Mouse (Mus musculus): ENCODE data around the gene Upf3a. TPM values are rescaled to one million over a fixed set of nuclear protein-coding genes. Genes with fewer than 3 reads are reported as not detected.
"Not testable (repeated sequence)": the region's sequence is repeated elsewhere in the genome, so short reads cannot be mapped to it uniquely, and the experiment has no call there.

Upf3a gene
- polyA plus RNA-seq, 1 experiment = 23.1 TPM

DNA sequence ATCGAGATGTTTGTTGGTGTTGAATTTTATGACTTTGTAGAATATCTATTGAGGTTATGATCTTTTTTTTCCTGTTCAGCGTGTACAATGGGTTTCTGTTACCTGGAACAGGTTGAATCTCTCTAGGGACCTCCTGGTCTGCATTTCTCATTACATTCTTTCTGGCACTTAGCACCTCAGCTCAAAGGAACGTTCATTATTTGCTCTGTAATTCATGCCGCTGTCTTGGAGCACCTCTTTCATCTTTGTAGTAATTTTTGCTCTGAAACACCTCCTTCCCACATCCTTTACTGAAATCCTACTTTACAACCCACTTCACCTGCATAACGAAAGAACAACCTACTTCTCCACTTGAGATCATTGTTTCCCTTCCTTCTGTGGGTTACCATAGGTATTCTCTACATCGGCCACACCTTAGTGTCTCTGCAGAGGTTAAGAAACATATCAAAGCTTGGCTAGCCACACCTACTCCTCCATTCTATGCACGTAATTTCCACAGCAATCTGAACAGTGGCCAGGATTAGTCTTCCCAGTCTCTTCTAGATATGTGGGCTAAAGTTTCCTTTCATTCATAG is 43.3 kb downstream of the Upf3a start:
- Histone ChIP-seq H3K9ac (ENCODE audit: low read depth, poor library complexity, severe bottlenecking) (no peak overlapping the region), H3K36me3 (ENCODE audit: control insufficient read depth, insufficient read depth, low read length, poor library complexity, severe bottlenecking) (no peaks in the 10 kb centered on the region), H3K27me3 (ENCODE audit: control insufficient read depth, insufficient read depth, low read length, poor library complexity, severe bottlenecking) (no peaks in the 10 kb centered on the region), H3K9me3 (replicated peaks; ENCODE audit: control insufficient read depth, insufficient read depth, low read length, poor library complexity, severe bottlenecking) (no peaks in the 10 kb centered on the region), H3K27ac (ENCODE audit: insufficient read depth, low read length) (no peak overlapping the region), H3K4me1 (ENCODE audit: control insufficient read depth, insufficient read depth, low read length) (no peaks in the 10 kb centered on the region), H3K4me3 (ENCODE audit: low read depth, low read length) (no peak overlapping the region)
- no peak for TF ChIP-seq POLR2A (IDR thresholded peaks at IDR 0.05; ENCODE audit: insufficient read depth, low read length)
- no peak for TF ChIP-seq EP300 (IDR thresholded peaks at IDR 0.05; ENCODE audit: insufficient read depth, low read depth, low read length)
- TF ChIP-seq CTCF (IDR thresholded peaks at IDR 0.05; ENCODE audit: low read depth, low read length) = no peak

- H3K9me3 ChIP-seq (replicated peaks; ENCODE audit: control insufficient read depth, insufficient read depth, low read length, poor library complexity, severe bottlenecking); H3K4me1 ChIP-seq (ENCODE audit: control insufficient read depth, insufficient read depth, low read length); H3K4me3 ChIP-seq (ENCODE audit: low read depth, low read length); H3K9ac ChIP-seq (ENCODE audit: low read depth, poor library complexity, severe bottlenecking); H3K27ac ChIP-seq (ENCODE audit: insufficient read depth, low read length); H3K27me3 ChIP-seq (ENCODE audit: control insufficient read depth, insufficient read depth, low read length, poor library complexity, severe bottlenecking); H3K36me3 ChIP-seq (ENCODE audit: control insufficient read depth, insufficient read depth, low read length, poor library complexity, severe bottlenecking): not testable (repeated sequence)
These were observed 52.9 kb downstream of the Upf3a start, which contains the start of gene AF366264 for GRCm38 (mm10) chr8:13838289-13838688. TSS of gene AF366264 (minus strand) at chr8:13838389.

- not testable (repeated sequence) for H3K36me3 ChIP-seq (ENCODE audit: control insufficient read depth, insufficient read depth, low read length, poor library complexity, severe bottlenecking); H3K27me3 ChIP-seq (ENCODE audit: control insufficient read depth, insufficient read depth, low read length, poor library complexity, severe bottlenecking); H3K27ac ChIP-seq (ENCODE audit: insufficient read depth, low read length); H3K4me1 ChIP-seq (ENCODE audit: control insufficient read depth, insufficient read depth, low read length); H3K9ac ChIP-seq (ENCODE audit: low read depth, poor library complexity, severe bottlenecking); H3K4me3 ChIP-seq (ENCODE audit: low read depth, low read length)
- H3K9me3 ChIP-seq (replicated peaks; ENCODE audit: control insufficient read depth, insufficient read depth, low read length, poor library complexity, severe bottlenecking) = peaks cover 17% of the 10 kb centered on the region
These were observed 57.9 kb downstream of the Upf3a start for GRCm38 (mm10) chr8:13843286-13843685.

Other genes with a start within 250 kb of the Upf3a start
- gene 1700029H14Rik, start 223.2 kb upstream of the Upf3a start, polyA plus RNA-seq (2011; ENCODE audit: insufficient read depth, insufficient read length, low read depth, missing spikeins) = not detected in 2 replicates
- gene Rasa3, start 108.0 kb upstream of the Upf3a start, polyA plus RNA-seq (2011; ENCODE audit: insufficient read depth, insufficient read length, low read depth, missing spikeins) = 7.4 and 14.5 TPM in 2 replicates
- not detected in 2 replicates for gene Cfap97d2, start 79.7 kb upstream of the Upf3a start, polyA plus RNA-seq (2011; ENCODE audit: insufficient read depth, insufficient read length, low read depth, missing spikeins)
- gene Cdc16, start 27.9 kb upstream of the Upf3a start, polyA plus RNA-seq (2011; ENCODE audit: insufficient read depth, insufficient read length, low read depth, missing spikeins) = 80.5 and 84.7 TPM in 2 replicates
- 0.28 TPM in 1 of 2 replicates, not detected in the other for gene AF366264, start 52.8 kb downstream of the Upf3a start, polyA plus RNA-seq (2011; ENCODE audit: insufficient read depth, insufficient read length, low read depth, missing spikeins)
- gene Champ1, start 84.0 kb downstream of the Upf3a start, polyA plus RNA-seq (2011; ENCODE audit: insufficient read depth, insufficient read length, low read depth, missing spikeins) = 34.5 and 35.6 TPM in 2 replicates
- 34.9 and 39.3 TPM in 2 replicates for gene Coprs, start 104.7 kb downstream of the Upf3a start, polyA plus RNA-seq (2011; ENCODE audit: insufficient read depth, insufficient read length, low read depth, missing spikeins)